Mouse (Mus musculus): ENCODE data around the gene Oas2. TPM values are rescaled to one million over a fixed set of nuclear protein-coding genes. Genes with fewer than 3 reads are reported as not detected.
"Not testable (repeated sequence)": the region's sequence is repeated elsewhere in the genome, so short reads cannot be mapped to it uniquely, and the experiment has no call there.

The Oas2 gene
- polyA plus RNA-seq (2012; fragmentation: generic; extraction: Trizol): not detected
- long read RNA-seq, experiment 1: 0 reads
- long read RNA-seq, experiment 2: 0 reads

DNA sequence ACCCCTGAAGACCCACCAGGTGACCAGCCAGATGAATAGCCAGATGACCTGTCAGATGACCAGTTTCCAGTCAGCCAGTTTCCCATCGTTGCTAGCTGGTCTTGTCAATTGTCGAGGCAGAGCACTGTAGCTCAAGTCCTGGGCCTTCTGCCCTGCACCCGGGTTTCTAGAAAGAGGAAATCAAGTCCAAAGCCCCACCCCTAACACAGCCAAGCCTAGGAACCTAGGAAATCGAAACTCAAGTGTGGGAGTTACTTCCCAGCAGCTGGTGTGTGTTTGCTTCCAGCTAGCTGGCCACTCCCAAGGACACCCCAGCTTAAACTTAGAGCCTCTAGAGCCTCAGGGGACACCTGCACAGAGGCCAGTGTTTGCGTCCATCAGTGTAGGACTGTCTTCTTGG lies at the start of gene Oas2:
TSS of gene Oas2 (minus strand) at position 166 of the 400 bp plus-strand sequence.
- TF ChIP-seq FOSL1 (IDR thresholded peaks at IDR 0.05; ENCODE audit: insufficient read depth, low read length, poor library complexity, severe bottlenecking) (no peak), USF1 (IDR thresholded peaks at IDR 0.05; ENCODE audit: low read depth) (no peak), CTCF (IDR thresholded peaks at IDR 0.05; ENCODE audit: control insufficient read depth, insufficient read depth, insufficient read length) (no peak), CEBPB (IDR thresholded peaks at IDR 0.05; ENCODE audit: low read depth) (no peak), MYOG (IDR thresholded peaks at IDR 0.05; ENCODE audit: control insufficient read depth, extremely low read depth, insufficient read length) (no peak), MYOD1 (IDR thresholded peaks at IDR 0.05; ENCODE audit: control insufficient read depth, insufficient read length, low read depth) (no peak), MAX (IDR thresholded peaks at IDR 0.05) (no peak)
- Histone ChIP-seq H3K79me2 (ENCODE audit: control insufficient read depth, insufficient read depth) (no peaks in the 10 kb centered on the region), H3K79me3 (ENCODE audit: low read depth) (no peaks in the 10 kb centered on the region)

DNA sequence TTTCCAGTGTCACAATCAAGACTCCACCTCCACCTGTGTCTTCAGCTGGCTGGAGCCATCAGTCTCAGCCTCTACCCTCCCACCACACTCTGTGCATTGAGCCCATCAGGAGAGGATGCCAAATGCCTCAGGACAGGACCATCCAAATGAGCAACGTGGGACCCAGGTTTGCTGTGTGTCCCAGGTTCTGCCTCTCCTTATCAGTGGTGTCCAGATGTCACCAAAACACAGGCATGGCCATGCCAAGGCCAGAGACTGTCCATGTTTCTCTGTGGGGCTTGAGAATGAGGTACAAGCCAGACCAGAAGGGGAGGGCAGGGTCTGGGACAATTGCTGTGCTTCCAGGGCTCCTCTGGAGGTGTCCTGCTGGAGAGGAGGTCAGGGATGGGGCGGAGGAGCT lies 49.3 kb upstream of the Oas2 start:
- not testable (repeated sequence) for H3K36me3 ChIP-seq (ENCODE audit: control insufficient read depth, insufficient read depth); H3K79me3 ChIP-seq (ENCODE audit: low read depth); H3K4me3 ChIP-seq (ENCODE audit: insufficient read depth, poor library complexity, severe bottlenecking); H3ac ChIP-seq (ENCODE audit: control insufficient read depth, insufficient read length, low read depth); H3K79me2 ChIP-seq (ENCODE audit: control insufficient read depth, insufficient read depth); H3K27me3 ChIP-seq (ENCODE audit: control insufficient read depth, insufficient read depth, insufficient read length)

More for the DNA sequence above, at the start of gene Oas2:
- no peak within 1 kb of the TSS for H3K4me3 ChIP-seq (ENCODE audit: insufficient read depth, poor library complexity, severe bottlenecking)
- H3ac ChIP-seq (ENCODE audit: control insufficient read depth, insufficient read length, low read depth): no peak within 1 kb of the TSS
- no peaks in the 10 kb centered on the region for H3K36me3 ChIP-seq (ENCODE audit: control insufficient read depth, insufficient read depth)
- H3K27me3 ChIP-seq (ENCODE audit: control insufficient read depth, insufficient read depth, insufficient read length): peaks cover 17% of the 10 kb centered on the region

DNA sequence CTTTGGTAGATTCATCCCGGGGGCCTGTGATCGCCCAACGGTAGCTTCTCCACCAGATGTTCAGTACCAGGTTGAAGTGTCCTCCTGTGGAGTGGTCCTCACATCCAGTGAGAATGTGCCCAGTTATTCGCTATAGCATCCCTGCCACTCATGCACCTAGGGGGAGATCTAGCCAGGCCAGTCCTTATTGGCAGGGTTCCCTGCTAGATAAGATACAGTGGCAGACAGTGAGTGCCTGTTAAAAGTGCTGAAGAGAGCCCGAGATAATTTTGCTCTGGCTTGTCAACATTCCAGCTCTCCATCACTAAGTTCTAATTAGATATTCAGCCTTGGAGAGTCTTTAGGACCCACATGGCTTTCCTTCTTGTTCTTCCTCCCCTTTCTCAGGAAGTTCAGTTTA lies 48.5 kb upstream of the Oas2 start:
- H3ac ChIP-seq (ENCODE audit: control insufficient read depth, insufficient read length, low read depth); H3K4me3 ChIP-seq (ENCODE audit: insufficient read depth, poor library complexity, severe bottlenecking); H3K27me3 ChIP-seq (ENCODE audit: control insufficient read depth, insufficient read depth, insufficient read length); H3K79me2 ChIP-seq (ENCODE audit: control insufficient read depth, insufficient read depth); H3K36me3 ChIP-seq (ENCODE audit: control insufficient read depth, insufficient read depth); H3K79me3 ChIP-seq (ENCODE audit: low read depth): not testable (repeated sequence)

DNA sequence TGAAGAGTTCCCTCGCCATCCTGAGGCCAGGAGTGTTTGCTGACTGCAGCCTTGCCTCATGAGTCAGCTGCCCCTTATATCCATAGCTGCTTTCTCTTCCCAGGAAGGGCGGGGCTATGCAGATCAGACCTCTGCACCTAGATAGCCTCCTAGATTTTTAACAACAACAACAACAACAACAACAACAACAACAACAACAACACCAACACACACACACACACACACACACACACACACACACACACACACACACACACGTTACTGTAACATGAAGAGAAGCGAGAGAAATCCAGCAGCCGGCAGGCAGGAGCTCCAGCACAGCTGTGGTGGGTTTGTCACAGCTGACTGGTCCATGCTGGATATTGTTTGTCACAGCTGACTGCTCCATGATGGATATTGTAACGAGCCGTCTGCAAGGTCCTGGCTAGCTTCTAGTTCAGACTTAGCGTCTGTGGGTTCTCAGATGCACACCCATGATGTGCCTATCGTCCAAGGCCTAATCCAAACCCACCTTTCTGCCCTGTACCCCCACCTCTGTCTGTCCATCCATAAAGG lies 45.9 kb upstream of the Oas2 start, which contains the start of gene Oas1e:
TSS of gene Oas1e (minus strand) at position 51 of the 555 bp plus-strand sequence.
- H3ac ChIP-seq (ENCODE audit: control insufficient read depth, insufficient read length, low read depth); H3K4me3 ChIP-seq (ENCODE audit: insufficient read depth, poor library complexity, severe bottlenecking): not testable (repeated sequence)

DNA sequence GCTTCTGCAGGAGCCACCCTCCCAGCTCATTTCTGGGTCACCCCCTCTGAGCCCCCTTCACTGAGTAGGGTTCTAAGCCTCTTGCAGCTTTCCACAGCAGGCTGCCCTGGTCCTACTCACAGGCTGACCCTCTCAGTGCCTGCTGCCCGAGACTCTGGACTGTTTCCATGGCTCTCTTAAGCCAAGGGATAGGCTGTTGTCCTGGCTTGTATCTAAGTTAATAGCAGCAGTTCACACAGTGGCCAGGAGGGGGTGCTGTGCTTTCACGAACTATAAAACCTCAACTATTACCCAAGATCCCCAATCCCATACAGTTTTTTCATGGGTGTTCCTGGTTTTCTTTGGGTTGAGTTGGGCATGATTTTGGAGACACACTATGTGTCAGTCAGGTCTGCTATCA lies 43.4 kb upstream of the Oas2 start:
- H3ac ChIP-seq (ENCODE audit: control insufficient read depth, insufficient read length, low read depth): no peak overlapping the region
- H3K27me3 ChIP-seq (ENCODE audit: control insufficient read depth, insufficient read depth, insufficient read length): peaks cover 5% of the 10 kb centered on the region
- no peaks in the 10 kb centered on the region for H3K79me2 ChIP-seq (ENCODE audit: control insufficient read depth, insufficient read depth)
- H3K4me3 ChIP-seq (ENCODE audit: insufficient read depth, poor library complexity, severe bottlenecking): no peak overlapping the region
- no peaks in the 10 kb centered on the region for H3K36me3 ChIP-seq (ENCODE audit: control insufficient read depth, insufficient read depth)
- no peak for TF ChIP-seq CTCF (IDR thresholded peaks at IDR 0.05; ENCODE audit: control insufficient read depth, insufficient read depth, insufficient read length)
- no peak for TF ChIP-seq CEBPB (IDR thresholded peaks at IDR 0.05; ENCODE audit: low read depth)
- TF ChIP-seq MYOG (IDR thresholded peaks at IDR 0.05; ENCODE audit: control insufficient read depth, extremely low read depth, insufficient read length): no peak
- TF ChIP-seq USF1 (IDR thresholded peaks at IDR 0.05; ENCODE audit: low read depth): no peak
- no peak for TF ChIP-seq FOSL1 (IDR thresholded peaks at IDR 0.05; ENCODE audit: insufficient read depth, low read length, poor library complexity, severe bottlenecking)
- TF ChIP-seq MYOD1 (IDR thresholded peaks at IDR 0.05; ENCODE audit: control insufficient read depth, insufficient read length, low read depth): no peak
- H3K79me3 ChIP-seq (ENCODE audit: low read depth): no peaks in the 10 kb centered on the region

More for the DNA sequence above, 45.9 kb upstream of the Oas2 start, which contains the start of gene Oas1e:
- H3K36me3 ChIP-seq (ENCODE audit: control insufficient read depth, insufficient read depth); H3K27me3 ChIP-seq (ENCODE audit: control insufficient read depth, insufficient read depth, insufficient read length); H3K79me2 ChIP-seq (ENCODE audit: control insufficient read depth, insufficient read depth); H3K79me3 ChIP-seq (ENCODE audit: low read depth): not testable (repeated sequence)

DNA sequence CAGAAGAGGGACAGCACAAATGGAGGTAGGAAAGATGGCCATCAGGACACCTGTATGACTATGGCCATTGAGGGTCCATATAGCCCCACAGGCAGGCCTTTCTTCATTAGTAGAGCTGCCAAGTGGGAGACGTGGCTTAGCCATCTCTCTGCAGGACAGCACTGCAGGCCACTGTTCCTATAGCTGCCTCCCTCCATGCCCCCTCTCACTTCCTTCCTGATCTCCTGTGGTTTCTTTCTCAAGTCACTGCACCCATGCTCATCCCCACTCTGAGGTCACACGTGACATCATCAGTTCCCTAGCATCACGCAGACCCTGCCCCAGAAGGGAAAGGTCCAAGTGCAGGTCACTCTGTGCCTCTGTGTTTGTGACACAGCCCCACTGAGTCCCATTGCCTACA lies 37.4 kb upstream of the Oas2 start:
- no peak for TF ChIP-seq FOSL1 (IDR thresholded peaks at IDR 0.05; ENCODE audit: insufficient read depth, low read length, poor library complexity, severe bottlenecking)
- TF ChIP-seq MYOD1 (IDR thresholded peaks at IDR 0.05; ENCODE audit: control insufficient read depth, insufficient read length, low read depth): no peak
- no peak for TF ChIP-seq USF1 (IDR thresholded peaks at IDR 0.05; ENCODE audit: low read depth)
- TF ChIP-seq MYOG (IDR thresholded peaks at IDR 0.05; ENCODE audit: control insufficient read depth, extremely low read depth, insufficient read length): no peak
- no peak for TF ChIP-seq CEBPB (IDR thresholded peaks at IDR 0.05; ENCODE audit: low read depth)
- no peak for TF ChIP-seq CTCF (IDR thresholded peaks at IDR 0.05; ENCODE audit: control insufficient read depth, insufficient read depth, insufficient read length)
- TF ChIP-seq MAX (IDR thresholded peaks at IDR 0.05): no peak
- Histone ChIP-seq H3ac (ENCODE audit: control insufficient read depth, insufficient read length, low read depth) (no peak overlapping the region), H3K4me3 (ENCODE audit: insufficient read depth, poor library complexity, severe bottlenecking) (no peak overlapping the region), H3K79me3 (ENCODE audit: low read depth) (no peaks in the 10 kb centered on the region), H3K27me3 (ENCODE audit: control insufficient read depth, insufficient read depth, insufficient read length) (peaks cover 18% of the 10 kb centered on the region), H3K36me3 (ENCODE audit: control insufficient read depth, insufficient read depth) (no peaks in the 10 kb centered on the region), H3K79me2 (ENCODE audit: control insufficient read depth, insufficient read depth) (no peaks in the 10 kb centered on the region)

Data from C2C12 (cell line).